Mouse (Mus musculus) heart, adult 10 weeks (tissue): ENCODE results near the gene Gm7970. TPM values are rescaled to one million over a fixed set of nuclear protein-coding genes. Genes with fewer than 3 reads are reported as not detected.

Experiments used
- polyA plus RNA-seq: library from polyadenylated mRNA; stranded (reverse); fragments of 350-450 nt; fragmentation: Illumina TruSeq; extraction: RNeasy Lipid Tissue Mini Kit (QIAGEN cat#74804); gene quantifications from one replicate; pipeline ENCODE4 v1.2.3, GENCODE M21; 2014; ENCODE audit warnings: low read depth, low replicate concordance

Gm7970 gene
- polyA plus RNA-seq: not detected

DNA sequence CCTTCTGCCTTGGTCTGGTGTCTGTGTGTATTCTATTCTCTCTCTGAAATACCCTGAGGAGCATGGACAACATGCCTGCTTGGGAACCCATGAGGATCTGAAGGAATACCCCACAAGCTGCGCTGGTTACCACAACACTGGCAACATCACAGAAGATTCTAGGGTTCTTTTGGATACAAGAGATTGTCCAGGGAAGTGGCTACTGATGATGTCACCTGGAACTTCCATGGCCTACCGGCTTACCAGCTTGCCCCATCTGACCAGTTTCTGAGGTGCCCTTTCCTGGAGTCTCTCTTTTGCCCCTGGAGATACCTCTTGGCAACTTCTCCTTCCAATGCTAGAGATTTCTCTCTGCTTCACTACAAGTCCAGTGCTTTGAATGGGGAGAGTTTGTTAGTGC lies at the start of gene Gm7970:
Gm7970 (minus strand) TSS at position 101 of the 400 bp plus-strand sequence.

DNA sequence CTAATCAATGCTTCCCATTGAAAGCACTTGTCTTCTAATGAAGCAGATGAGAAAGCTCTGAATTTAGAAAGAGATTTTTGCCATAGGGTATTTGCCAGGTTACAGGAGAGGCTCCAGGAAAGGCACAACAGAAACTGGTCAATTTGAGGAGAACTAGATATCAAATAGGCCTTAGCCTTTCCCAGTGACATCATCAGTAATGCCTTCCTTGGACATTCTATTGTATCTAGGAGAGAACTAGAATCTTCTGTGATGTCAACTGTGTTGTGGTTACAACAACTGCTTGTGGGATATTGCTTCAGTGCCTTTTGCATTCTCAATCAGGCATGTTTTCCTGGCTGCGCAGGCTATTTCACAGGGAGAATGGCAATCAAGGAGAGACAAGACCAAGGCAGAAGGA lies 17.5 kb upstream of the Gm7970 start, which contains the start of gene 1700049E17Rik2:
1700049E17Rik2 (plus strand) TSS at position 301 of the 400 bp plus-strand sequence.

Other genes starting within 250 kb of the Gm7970 start
- gene Gm5798, start 207.0 kb downstream of the Gm7970 start, polyA plus RNA-seq: not detected
- gene Gm7945, start 169.2 kb downstream of the Gm7970 start, polyA plus RNA-seq: not detected
- not detected for gene Gm6482, start 147.3 kb downstream of the Gm7970 start, polyA plus RNA-seq
- not detected for gene Gm7954, start 102.1 kb downstream of the Gm7970 start, polyA plus RNA-seq
- gene Gm3486, start 66.1 kb downstream of the Gm7970 start, polyA plus RNA-seq: not detected
- gene 1700049E17Rik2, start 17.6 kb upstream of the Gm7970 start, polyA plus RNA-seq: not detected
- gene Gm3072, start 69.0 kb upstream of the Gm7970 start, polyA plus RNA-seq: not detected
- not detected for gene Gm3676, start 90.9 kb upstream of the Gm7970 start, polyA plus RNA-seq
- gene Gm8068, start 146.3 kb upstream of the Gm7970 start, polyA plus RNA-seq: not detected
- gene Gm7929, start 195.0 kb upstream of the Gm7970 start, polyA plus RNA-seq: not detected
- not detected for gene Gm47189, start 216.9 kb upstream of the Gm7970 start, polyA plus RNA-seq